Mouse (Mus musculus) neural tube, embryonic 12.5 days (tissue): ENCODE data around the gene Apba2. TPM values are rescaled to one million over a fixed set of nuclear protein-coding genes. Genes with fewer than 3 reads are reported as not detected.

Source experiments
- ATAC-seq: fragments of 200-750 bp; cut with Nextera tagmentation; 2 replicates; pipeline ENCODE4 v1.8.0; 2017; ENCODE audit warnings: low read depth, mild to moderate bottlenecking, moderate TSS enrichment, moderate library complexity; ENCODE audit not compliant: low FRiP score
- H3K27ac ChIP-seq: fragments of 300-500 bp; sonication (generic); 2 replicates; pipeline ENCODE4 v1.5.1; 2016
- H3K27me3 ChIP-seq: fragments of 300-500 bp; sonication (generic); replicated peaks from 2 replicates; pipeline ENCODE4 v1.6.1; 2016; ENCODE audit warnings: mild to moderate bottlenecking
- H3K36me3 ChIP-seq: fragments of 300-500 bp; sonication (generic); 2 replicates; pipeline ENCODE4 v1.6.1; 2016; ENCODE audit warnings: mild to moderate bottlenecking
- H3K4me1 ChIP-seq: fragments of 300-500 bp; sonication (generic); 2 replicates; pipeline ENCODE4 v1.6.1; 2016
- H3K4me2 ChIP-seq: fragments of 300-500 bp; sonication (generic); replicated peaks from 2 replicates; pipeline ENCODE4 v1.6.1; 2016; ENCODE audit warnings: mild to moderate bottlenecking
- H3K4me3 ChIP-seq: fragments of 300-500 bp; sonication (generic); 2 replicates; pipeline ENCODE4 v1.5.1; 2016
- H3K9ac ChIP-seq: fragments of 300-500 bp; sonication (generic); 2 replicates; pipeline ENCODE4 v1.6.1; 2016; ENCODE audit warnings: mild to moderate bottlenecking
- H3K9me3 ChIP-seq: fragments of 300-500 bp; sonication (generic); 2 replicates; pipeline ENCODE4 v1.6.1; 2016; ENCODE audit warnings: mild to moderate bottlenecking
- WGBS: fragments of 180-500 bp; shearing (Covaris S2); methylation state at CpG from one replicate; pipeline ENCODE4 v1.1.7; 2016; 5-methylcytosine and 5-hydroxymethylcytosine counted together
- polyA plus RNA-seq: library from polyadenylated mRNA; unstranded; fragments of >200 nt; fragmentation: Nextera tagmentation; extraction: Ambion mirVana; gene quantifications from 2 replicates; pipeline ENCODE4 v1.2.1, GENCODE M21; 2016

Apba2 gene
- polyA plus RNA-seq, 1 experiment from 2014 or later = 159 TPM

DNA sequence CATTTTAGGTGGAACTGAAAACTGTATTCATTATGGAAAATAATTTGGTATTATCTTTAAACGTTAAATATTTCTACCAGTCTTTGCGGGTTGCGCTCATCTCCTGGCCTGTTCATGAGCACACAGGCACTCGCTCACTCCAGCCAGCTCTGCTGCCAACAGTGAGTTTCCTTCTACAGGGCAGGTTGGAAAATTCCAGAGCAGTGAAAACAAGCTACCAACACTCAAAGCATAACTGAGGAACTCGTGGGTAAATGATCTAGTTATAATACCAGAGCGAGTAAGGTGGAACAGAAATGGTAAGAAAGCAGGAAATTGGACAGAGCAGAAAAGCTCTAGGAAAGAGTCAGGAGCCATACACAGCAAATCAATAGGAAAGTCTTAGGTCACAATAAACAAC, 294.0 kb downstream of the Apba2 start:
- Histone ChIP-seq H3K9me3 (no peaks in the 10 kb centered on the region), H3K4me3 (no peak overlapping the region), H3K9ac (no peak overlapping the region), H3K4me1 (no peaks in the 10 kb centered on the region), H3K27ac (no peak overlapping the region), H3K36me3 (no peaks in the 10 kb centered on the region), H3K27me3 (no peaks in the 10 kb centered on the region), H3K4me2 (no peak overlapping the region)
- ATAC-seq = no peak
- WGBS = 84% methylated on average over 6 of the region's 6 CpGs

Other genes starting within 250 kb of the Apba2 start
- gene Mtmr10, start 214.1 kb upstream of the Apba2 start, polyA plus RNA-seq = 13.6 and 14.5 TPM in 2 replicates
- 6.8 and 8.5 TPM in 2 replicates for gene Fan1, start 127.6 kb upstream of the Apba2 start, polyA plus RNA-seq
- 38.9 and 46.6 TPM in 2 replicates for gene Mphosph10, start 109.4 kb upstream of the Apba2 start, polyA plus RNA-seq
- gene Mcee, start 109.1 kb upstream of the Apba2 start, polyA plus RNA-seq = 34.8 and 40.6 TPM in 2 replicates